Mouse (Mus musculus): ENCODE measurements around the gene 1810030O07Rik.
"Not testable (repeated sequence)": the region's sequence is repeated elsewhere in the genome, so short reads cannot be mapped to it uniquely, and the experiment has no call there.

Gene 1810030O07Rik

GRCm38 (mm10) chrX:12673054-12673775, at the start of gene 1810030O07Rik:
Gene 1810030O07Rik, minus strand, starts transcription at chrX:12673668.
- peak; percentile 90 for DNase-seq (ENCODE audit: low spot score)

- DNase-seq (ENCODE audit: low spot score) = no peak
Observed at GRCm38 (mm10) chrX:12716036-12716435, 42.6 kb upstream of the 1810030O07Rik start.

DNA sequence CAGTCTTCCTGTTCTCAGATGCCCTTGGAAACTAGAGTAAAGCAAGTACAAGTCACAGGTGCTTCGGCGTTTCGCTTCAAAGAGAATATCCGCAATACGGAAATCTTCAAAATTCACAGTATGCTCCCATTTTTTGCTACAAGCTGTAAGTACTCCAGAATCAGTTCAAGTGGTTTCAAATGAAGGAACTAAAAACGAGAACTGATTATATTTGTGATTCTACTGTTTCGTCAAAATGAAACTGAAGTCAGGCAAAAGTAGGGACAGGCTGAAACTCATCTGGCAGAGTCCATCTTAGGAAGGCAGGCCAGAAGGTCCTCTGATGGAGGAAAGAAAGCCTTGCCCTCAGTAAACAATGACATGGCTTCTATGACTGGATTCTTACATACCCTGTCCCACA, 40.3 kb upstream of the 1810030O07Rik start:
- DNase-seq (ENCODE audit: low spot score) = no peak

DNA sequence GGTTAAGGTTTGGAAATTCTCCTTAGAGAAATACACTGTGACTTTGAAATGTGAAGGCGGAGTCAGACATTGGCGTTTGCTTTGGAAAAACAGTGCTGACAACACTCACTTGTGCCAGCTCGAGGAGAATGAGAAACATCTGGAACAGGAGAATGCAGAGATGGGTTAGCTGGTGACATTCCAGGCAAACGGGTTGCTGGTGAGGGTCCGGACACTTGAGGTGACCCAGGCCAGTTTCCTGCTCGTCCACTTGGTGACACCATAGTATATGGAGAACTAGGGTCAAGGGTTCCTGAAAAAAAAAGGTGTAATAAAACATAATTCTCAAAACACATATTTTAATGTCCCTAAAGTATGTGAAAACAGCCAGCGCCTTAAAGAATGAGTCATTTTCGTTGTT, 13.4 kb upstream of the 1810030O07Rik start:
- no peak for DNase-seq (ENCODE audit: low spot score)

DNA sequence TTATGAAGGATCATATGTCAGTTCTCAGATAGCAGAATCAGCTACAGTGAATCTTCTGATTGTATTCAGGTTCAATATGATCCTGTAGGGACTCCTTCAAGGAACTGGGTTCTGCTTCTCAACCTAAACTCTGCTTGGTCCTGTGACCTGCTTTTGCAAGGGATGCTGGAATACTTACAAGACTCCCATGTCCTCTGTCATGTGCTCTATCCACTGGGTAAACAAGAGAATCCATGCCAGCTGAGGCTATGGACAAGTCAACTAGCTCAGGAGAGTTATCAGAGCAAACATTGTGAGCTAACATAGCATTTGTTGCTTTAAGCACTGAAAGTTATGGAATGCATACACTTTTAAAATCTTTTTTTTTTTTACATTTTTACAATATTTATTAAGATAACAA, 12.6 kb upstream of the 1810030O07Rik start:
- DNase-seq (ENCODE audit: low spot score) = no peak

GRCm38 (mm10) chrX:12677396-12677795, 3.9 kb upstream of the 1810030O07Rik start:
- DNase-seq (ENCODE audit: low spot score) = peak; percentile 56

DNA sequence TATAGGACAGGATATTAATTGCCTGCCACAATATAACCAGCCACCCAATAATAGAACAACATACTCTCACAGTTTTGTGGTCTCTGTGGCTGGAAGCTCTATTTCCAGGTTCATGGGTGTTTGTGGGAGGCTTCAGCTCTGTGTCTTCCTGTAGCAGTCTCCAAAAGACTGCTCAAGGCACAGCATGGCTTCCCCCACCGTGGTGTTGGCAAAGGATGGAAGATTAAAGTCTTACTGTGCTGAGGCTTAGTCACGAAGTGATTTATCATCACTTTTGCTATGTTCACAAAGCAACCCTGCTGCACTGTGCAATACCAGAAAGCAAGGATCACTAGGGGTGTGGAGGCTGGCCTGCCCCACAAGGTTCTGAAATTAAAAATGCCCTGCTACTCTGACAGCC, 19.6 kb downstream of the 1810030O07Rik start:
- DNase-seq (ENCODE audit: low spot score) = no peak

- no peak for DNase-seq (ENCODE audit: low spot score)
Observed at GRCm38 (mm10) chrX:12651906-12652305, 21.6 kb downstream of the 1810030O07Rik start.

DNA sequence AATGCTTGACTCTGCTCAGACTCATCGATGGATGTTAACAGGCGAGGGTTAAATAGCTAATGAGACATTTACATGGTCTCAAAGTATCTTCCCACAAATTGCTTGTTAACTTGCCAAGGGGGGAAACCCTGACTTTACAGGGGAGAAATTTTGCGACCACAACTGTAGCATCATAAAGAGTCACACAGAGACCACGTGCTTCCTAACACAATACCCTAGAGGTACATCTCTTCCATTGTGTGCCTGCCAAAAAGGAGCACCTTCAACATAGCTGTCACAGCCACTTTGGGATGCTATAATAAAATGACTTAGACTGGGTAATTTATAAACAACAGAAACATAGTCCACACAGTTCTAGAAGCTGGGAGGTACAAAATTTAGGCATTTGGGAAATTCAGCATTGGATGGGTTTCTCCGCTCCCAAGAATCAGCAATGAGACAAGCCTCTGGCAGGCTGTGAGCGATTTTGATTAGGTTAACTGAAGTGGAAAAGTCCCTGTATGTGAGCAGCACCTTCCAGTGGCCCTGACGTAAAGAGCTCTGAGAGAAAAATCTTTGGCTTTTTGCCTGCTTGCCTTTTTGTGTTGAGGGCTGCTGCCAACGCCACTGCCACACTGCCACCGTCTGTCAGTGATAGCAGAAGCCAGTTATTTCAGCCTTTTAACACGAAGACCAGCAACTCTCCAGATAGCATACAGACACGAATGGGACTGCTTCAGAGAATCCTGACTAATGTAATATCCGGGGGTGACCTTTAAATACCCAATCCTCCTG, 27.8 kb downstream of the 1810030O07Rik start:
- no peak for DNase-seq (ENCODE audit: low spot score)

- DNase-seq (ENCODE audit: low spot score) = no peak
Observed at GRCm38 (mm10) chrX:12644976-12645375, 28.5 kb downstream of the 1810030O07Rik start.

DNA sequence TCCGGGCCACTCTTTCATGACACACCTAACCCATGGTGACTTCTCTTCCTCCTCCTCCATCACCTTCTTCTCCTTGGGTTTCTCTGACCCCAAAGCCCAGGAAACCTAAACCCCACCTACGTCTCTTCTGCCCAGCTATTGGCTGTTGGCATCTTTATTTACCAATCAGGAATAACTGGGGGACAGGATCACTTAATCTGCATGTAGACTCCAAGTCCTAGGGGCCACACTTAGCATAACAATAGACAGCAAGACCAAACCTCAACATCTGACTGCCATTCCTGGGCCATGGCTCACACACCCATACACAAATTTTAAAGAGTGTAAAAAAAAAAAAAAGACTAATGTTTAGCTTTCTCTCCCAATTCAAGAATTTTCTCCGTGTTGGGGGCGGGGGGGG, 48.3 kb downstream of the 1810030O07Rik start:
- DNase-seq (ENCODE audit: low spot score) = no peak

DNA sequence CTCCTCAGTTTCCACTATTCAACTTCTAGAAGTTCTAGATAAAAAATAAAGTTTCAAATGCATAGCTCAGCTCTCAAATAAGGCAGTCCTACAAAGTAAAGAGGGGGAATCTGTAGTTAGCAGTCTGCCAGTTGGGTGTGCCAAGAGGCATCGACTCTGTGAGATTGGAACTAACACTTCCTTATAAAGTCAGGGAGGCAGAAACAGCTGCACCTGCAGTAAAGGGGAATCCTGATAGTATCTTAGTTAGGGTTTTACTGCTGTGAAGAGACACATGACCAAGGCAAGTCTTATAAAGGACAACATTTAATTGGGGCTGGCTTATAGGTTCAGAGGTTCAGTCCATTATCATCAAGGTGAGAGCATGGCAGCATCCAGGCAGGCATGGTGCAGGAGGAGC, 61.1 kb downstream of the 1810030O07Rik start:
- DNase-seq (ENCODE audit: low spot score) = not testable (repeated sequence)

GRCm38 (mm10) chrX:12611211-12611610, 62.3 kb downstream of the 1810030O07Rik start:
- DNase-seq (ENCODE audit: low spot score) = no peak

DNA sequence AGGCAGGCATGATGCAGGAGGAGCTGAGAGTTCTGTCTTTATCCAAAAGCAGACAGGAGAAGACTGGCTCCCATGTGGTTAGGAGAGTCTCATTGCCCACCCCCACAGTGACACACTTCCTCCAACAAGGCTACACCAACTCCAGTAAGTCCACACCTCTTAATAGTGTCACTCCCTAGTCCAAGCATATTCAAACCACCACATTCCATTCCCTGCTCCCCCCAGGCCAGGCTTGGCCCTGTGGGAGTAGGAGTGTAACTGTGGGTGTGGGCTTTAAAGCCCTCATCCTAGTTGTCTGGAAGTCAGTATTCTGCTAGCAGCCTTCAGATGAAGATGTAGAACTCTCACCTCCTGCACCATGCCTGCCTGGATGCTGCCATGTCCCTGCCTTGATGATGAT, 62.9 kb downstream of the 1810030O07Rik start:
- not testable (repeated sequence) for DNase-seq (ENCODE audit: low spot score)
